Mouse (Mus musculus) liver, embryonic 11.5 days (tissue): Measurements from ENCODE around the gene Il4ra. TPM values are rescaled to one million over a fixed set of nuclear protein-coding genes. Genes with fewer than 3 reads are reported as not detected.

Experiments
- ATAC-seq: fragments of 200-750 bp; cut with Nextera tagmentation; replicated peaks from 2 replicates; pipeline ENCODE4 v1.8.0; 2017; ENCODE audit warnings: moderate number of reproducible peaks, mild to moderate bottlenecking, moderate TSS enrichment, moderate library complexity; ENCODE audit not compliant: low FRiP score
- DNase-seq: peaks from one replicate; pipeline ENCODE4 v3.0.0-alpha.2; 2017; ENCODE audit warnings: low spot score
- H3K27ac ChIP-seq: fragments of 300-500 bp; sonication (generic); 2 replicates; pipeline ENCODE4 v1.5.1; 2014; ENCODE audit warnings: mild to moderate bottlenecking, low read depth, low read length, control low read depth
- H3K27me3 ChIP-seq: fragments of 300-500 bp; sonication (generic); replicated peaks from 2 replicates; pipeline ENCODE4 v1.6.1; 2014; ENCODE audit warnings: low read length, mixed read lengths; ENCODE audit not compliant: control insufficient read depth, insufficient read depth
- H3K36me3 ChIP-seq: fragments of 300-500 bp; sonication (generic); 2 replicates; pipeline ENCODE4 v1.6.1; 2014; ENCODE audit warnings: mild to moderate bottlenecking, low read length, moderate library complexity, mixed read lengths; ENCODE audit not compliant: control insufficient read depth, insufficient read depth
- H3K4me1 ChIP-seq: fragments of 300-500 bp; sonication (generic); replicated peaks from 2 replicates; pipeline ENCODE4 v1.6.1; 2014; ENCODE audit warnings: low read length, mixed read lengths; ENCODE audit not compliant: control insufficient read depth, insufficient read depth
- H3K4me2 ChIP-seq: fragments of 300-500 bp; sonication (generic); 2 replicates; pipeline ENCODE4 v1.6.1; 2014; ENCODE audit warnings: mild to moderate bottlenecking, control low read depth, moderate library complexity
- H3K4me3 ChIP-seq: fragments of 300-500 bp; sonication (generic); 2 replicates; pipeline ENCODE4 v1.5.1; 2014; ENCODE audit warnings: low read depth, low read length, control low read depth
- H3K9ac ChIP-seq: fragments of 300-500 bp; sonication (generic); 2 replicates; pipeline ENCODE4 v1.6.1; 2014; ENCODE audit warnings: low read depth, low read length, control low read depth
- H3K9me3 ChIP-seq: fragments of 300-500 bp; sonication (generic); 2 replicates; pipeline ENCODE4 v1.6.1; 2016; ENCODE audit warnings: low read length, inconsistent platforms, mixed read lengths; ENCODE audit not compliant: control insufficient read depth
- WGBS: fragments of 180-500 bp; shearing (Covaris S2); extraction: QIAGEN DNeasy Blood & Tissue Kit; methylation state at CpG from one replicate; pipeline ENCODE4 v1.1.7; 2014; 5-methylcytosine and 5-hydroxymethylcytosine counted together
- polyA plus RNA-seq: library from polyadenylated mRNA; unstranded; fragments of >200 nt; fragmentation: Nextera tagmentation; extraction: Ambion mirVana; gene quantifications from 2 replicates; pipeline ENCODE4 v1.2.1, GENCODE M21; 2014

The Il4ra gene
- polyA plus RNA-seq, 1 experiment from 2014 or later = 5.3 TPM

DNA sequence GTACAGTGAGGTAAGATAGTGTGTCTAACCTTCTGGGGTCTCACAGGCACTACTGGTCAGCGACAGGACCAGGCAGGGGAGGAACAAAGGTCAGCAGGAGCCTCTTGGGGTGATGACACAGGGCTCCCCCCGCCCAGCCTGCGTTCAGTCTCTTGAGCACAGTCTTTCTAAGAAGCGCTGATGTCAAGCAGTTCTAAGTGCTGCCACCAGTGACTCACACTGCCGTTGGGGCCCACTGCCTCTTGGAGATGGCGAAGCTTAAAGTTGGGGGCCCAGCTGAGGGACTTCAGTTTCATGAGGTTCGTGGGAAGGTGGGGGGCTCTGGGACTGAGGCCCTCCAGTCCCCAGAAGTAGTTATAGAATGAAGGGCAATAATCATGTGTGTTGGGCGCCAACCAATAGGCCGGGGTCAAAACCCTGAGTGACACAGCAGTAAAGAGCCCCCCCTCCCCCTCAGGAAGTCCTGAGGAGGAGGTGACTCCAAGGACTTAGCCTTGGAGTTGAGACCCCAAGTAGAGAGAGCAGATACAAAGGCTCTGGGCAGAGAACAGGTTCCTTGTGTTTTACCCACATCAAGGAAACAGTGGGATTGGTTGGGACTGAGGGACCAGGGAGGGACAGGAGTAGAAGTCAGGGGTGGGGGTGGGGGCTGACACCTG is 2.7 kb downstream of the Il4ra start:
- peaks cover 4% of the 10 kb centered on the region for H3K27me3 ChIP-seq
- H3K27ac ChIP-seq = no peak overlapping the region
- H3K4me2 ChIP-seq = peak overlapping the region; percentile 86
- H3K36me3 ChIP-seq = no peaks in the 10 kb centered on the region
- H3K4me1 ChIP-seq = peaks cover 38% of the 10 kb centered on the region
- no peak overlapping the region for H3K9ac ChIP-seq
- no peak for ATAC-seq
- H3K9me3 ChIP-seq = no peaks in the 10 kb centered on the region
- H3K4me3 ChIP-seq = no peak overlapping the region
- 55% methylated on average over 9 of the region's 9 CpGs for WGBS
- no peak for DNase-seq

GRCm38 (mm10) chr7:125555351-125555872 is 3.5 kb downstream of the Il4ra start:
- peak overlapping the region; percentile 29; the same call in 1 of the 2 replicates for H3K4me2 ChIP-seq

GRCm38 (mm10) chr7:125556096-125556495 is 4.2 kb downstream of the Il4ra start:
- H3K4me1 ChIP-seq = peaks cover 35% of the 10 kb centered on the region
- 32% methylated on average over 4 of the region's 4 CpGs for WGBS
- H3K9ac ChIP-seq = no peak overlapping the region
- no peak overlapping the region for H3K4me3 ChIP-seq
- no peaks in the 10 kb centered on the region for H3K9me3 ChIP-seq
- H3K36me3 ChIP-seq = no peaks in the 10 kb centered on the region
- no peak for ATAC-seq
- peak overlapping the region; percentile 29; the same call in 1 of the 2 replicates for H3K4me2 ChIP-seq
- H3K27ac ChIP-seq = no peak overlapping the region
- H3K27me3 ChIP-seq = peaks cover 4% of the 10 kb centered on the region
- DNase-seq = no peak

More at GRCm38 (mm10) chr7:125555351-125555872, 3.5 kb downstream of the Il4ra start:
- 47% methylated on average over 7 of the region's 7 CpGs for WGBS
- H3K9ac ChIP-seq = 0 out of 2 replicates have a peak overlapping the region, but pooled peaks have one; percentile 15
- DNase-seq = no peak
- H3K9me3 ChIP-seq = no peaks in the 10 kb centered on the region
- H3K27ac ChIP-seq = no peak overlapping the region
- H3K36me3 ChIP-seq = no peaks in the 10 kb centered on the region
- ATAC-seq = no peak
- H3K4me1 ChIP-seq = peaks cover 37% of the 10 kb centered on the region
- H3K27me3 ChIP-seq = peaks cover 4% of the 10 kb centered on the region
- H3K4me3 ChIP-seq = no peak overlapping the region

DNA sequence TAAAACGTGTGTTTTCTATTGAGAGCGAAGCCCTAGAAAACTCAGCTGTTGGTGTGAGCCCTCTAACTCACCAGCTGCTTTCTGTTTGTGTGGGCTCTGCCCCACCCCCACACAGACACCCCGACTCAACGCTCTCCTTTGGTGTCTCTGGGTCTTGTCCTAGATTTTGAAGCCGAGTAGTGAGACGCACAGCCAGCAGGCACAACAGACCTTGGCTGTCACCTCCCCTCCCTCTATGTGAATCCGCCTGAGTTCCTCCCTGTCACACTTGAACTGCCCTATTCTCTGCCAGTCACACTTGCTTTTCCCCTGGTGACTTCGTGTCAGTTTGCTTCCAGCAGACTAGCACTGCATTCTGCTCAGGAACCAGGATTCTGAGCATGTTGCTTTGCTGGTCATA is 4.9 kb downstream of the Il4ra start:
- no peak for ATAC-seq
- Histone ChIP-seq H3K27ac (no peak overlapping the region), H3K4me3 (no peak overlapping the region), H3K9ac (no peak overlapping the region), H3K4me2 (0 out of 2 replicates have a peak overlapping the region, but pooled peaks have one; percentile 2), H3K9me3 (no peaks in the 10 kb centered on the region), H3K27me3 (peaks cover 4% of the 10 kb centered on the region), H3K36me3 (no peaks in the 10 kb centered on the region), H3K4me1 (peaks cover 38% of the 10 kb centered on the region)
- WGBS = 65% methylated on average over 8 of the region's 8 CpGs
- DNase-seq = no peak

GRCm38 (mm10) chr7:125558401-125558945 is 6.6 kb downstream of the Il4ra start:
- ATAC-seq = no peak
- WGBS = 79% methylated on average over 4 of the region's 4 CpGs
- Histone ChIP-seq H3K36me3 (no peaks in the 10 kb centered on the region), H3K4me1 (peaks cover 31% of the 10 kb centered on the region), H3K27ac (no peak overlapping the region), H3K9me3 (no peaks in the 10 kb centered on the region), H3K4me3 (no peak overlapping the region), H3K9ac (no peak overlapping the region), H3K4me2 (no peak overlapping the region), H3K27me3 (peaks cover 3% of the 10 kb centered on the region)
- DNase-seq = no peak

- Histone ChIP-seq H3K4me1 (peaks cover 31% of the 10 kb centered on the region), H3K4me2 (no peak overlapping the region), H3K27me3 (no peaks in the 10 kb centered on the region), H3K9ac (no peak overlapping the region), H3K36me3 (no peaks in the 10 kb centered on the region), H3K4me3 (no peak overlapping the region), H3K9me3 (no peaks in the 10 kb centered on the region), H3K27ac (no peak overlapping the region)
- ATAC-seq (no peak), DNase-seq (no peak)
- WGBS = 75% methylated on average over 5 of the region's 5 CpGs
Observed at GRCm38 (mm10) chr7:125558997-125559396, 7.1 kb downstream of the Il4ra start.

GRCm38 (mm10) chr7:125559537-125559936 is 7.6 kb downstream of the Il4ra start:
- ATAC-seq = no peak
- 82% methylated on average over 10 of the region's 10 CpGs for WGBS

GRCm38 (mm10) chr7:125560146-125560785 is 8.3 kb downstream of the Il4ra start:
- no peak overlapping the region for H3K4me3 ChIP-seq
- H3K36me3 ChIP-seq = no peaks in the 10 kb centered on the region
- no peak overlapping the region for H3K27ac ChIP-seq
- 82% methylated on average over 7 of the region's 7 CpGs for WGBS
- H3K9me3 ChIP-seq = no peaks in the 10 kb centered on the region
- DNase-seq (no peak), ATAC-seq (no peak)
- no peak overlapping the region for H3K9ac ChIP-seq
- no peak overlapping the region for H3K4me2 ChIP-seq
- H3K27me3 ChIP-seq = no peaks in the 10 kb centered on the region
- H3K4me1 ChIP-seq = peaks cover 21% of the 10 kb centered on the region

More at GRCm38 (mm10) chr7:125559537-125559936, 7.6 kb downstream of the Il4ra start:
- Histone ChIP-seq H3K36me3 (no peaks in the 10 kb centered on the region), H3K9me3 (no peaks in the 10 kb centered on the region), H3K27ac (no peak overlapping the region), H3K27me3 (no peaks in the 10 kb centered on the region), H3K4me3 (no peak overlapping the region), H3K4me2 (no peak overlapping the region), H3K4me1 (peaks cover 26% of the 10 kb centered on the region), H3K9ac (no peak overlapping the region)
- no peak for DNase-seq
